Mouse (Mus musculus) left cerebral cortex, postnatal 14 days (tissue): ENCODE measurements around the gene Spata31d1d. TPM values are rescaled to one million over a fixed set of nuclear protein-coding genes. Genes with fewer than 3 reads are reported as not detected.
"Not testable (repeated sequence)": the region's sequence is repeated elsewhere in the genome, so short reads cannot be mapped to it uniquely, and the experiment has no call there.

Source experiments
- DNase-seq, 2 experiments: peaks; one replicate each; pipeline ENCODE4 v3.0.0; 2021 to 2022; ENCODE audit warnings: low spot score in 2 of 2, mixed read lengths in 1 of 2
- intact Hi-C: fragments of 180-260 bp; cut with DNase I; formaldehyde crosslinking; loops from one replicate; pipeline ENCODE4 v1.15.1; 2025
- long read RNA-seq, 2 experiments: library from polyadenylated mRNA; stranded (forward); transcript quantifications; one replicate each; pipeline ENCODE4 v2.0.0; 2021
- total RNA-seq, 2 experiments: library from RNA; stranded (reverse); gene quantifications; 2 replicates each; pipeline ENCODE4 v1.2.3; 2021

Spata31d1d gene
- under 1 TPM in 1 of 2 experiments, not detected in 1; 0.08 TPM for total RNA-seq
- long read RNA-seq, experiment 1, result 0 reads
- long read RNA-seq, experiment 2, result 0 reads

GRCm38 (mm10) chr13:59731652-59732051, at the start of gene Spata31d1d:
TSS of gene Spata31d1d (minus strand) at chr13:59731752.
- intact Hi-C loops, result no loop called here

GRCm38 (mm10) chr13:59779744-59780264, 48.3 kb upstream of the Spata31d1d start:
- intact Hi-C loops, result loop anchor here (5.0 kb wide), 1 partner anchor 37 kb away; no protein-coding TSS in a partner anchor

More at GRCm38 (mm10) chr13:59731652-59732051, at the start of gene Spata31d1d:
- no peak for DNase-seq

DNA sequence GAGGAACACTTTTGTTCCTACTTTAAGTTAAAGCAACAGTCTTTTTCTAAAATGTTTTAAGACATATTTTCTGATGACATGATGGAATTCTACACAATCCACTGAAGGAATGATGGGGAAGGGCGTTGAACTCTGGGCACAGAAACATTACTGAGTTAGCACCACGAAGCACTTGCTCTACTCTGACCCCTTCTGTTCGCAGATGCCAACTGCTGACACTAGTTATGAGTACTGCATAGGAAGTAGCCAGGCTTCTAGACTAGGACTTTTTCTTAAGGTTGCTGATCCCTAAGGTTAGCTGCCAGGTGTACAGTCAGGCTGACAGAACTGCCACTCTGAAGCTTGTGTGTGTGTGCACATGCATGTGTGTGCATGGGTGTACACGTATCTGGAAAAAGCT, 47.7 kb upstream of the Spata31d1d start:
- intact Hi-C loops, result no loop called here
- DNase-seq, result no peak

More at GRCm38 (mm10) chr13:59779744-59780264, 48.3 kb upstream of the Spata31d1d start:
- not testable (repeated sequence) for DNase-seq

- DNase-seq, result no peak
- intact Hi-C loops, result no loop called here
Measured at GRCm38 (mm10) chr13:59775168-59775567, 43.6 kb upstream of the Spata31d1d start.

- peak; percentile 75 to 80 for DNase-seq
- intact Hi-C loops, result no loop called here
Measured at GRCm38 (mm10) chr13:59771257-59771656, 39.7 kb upstream of the Spata31d1d start.

DNA sequence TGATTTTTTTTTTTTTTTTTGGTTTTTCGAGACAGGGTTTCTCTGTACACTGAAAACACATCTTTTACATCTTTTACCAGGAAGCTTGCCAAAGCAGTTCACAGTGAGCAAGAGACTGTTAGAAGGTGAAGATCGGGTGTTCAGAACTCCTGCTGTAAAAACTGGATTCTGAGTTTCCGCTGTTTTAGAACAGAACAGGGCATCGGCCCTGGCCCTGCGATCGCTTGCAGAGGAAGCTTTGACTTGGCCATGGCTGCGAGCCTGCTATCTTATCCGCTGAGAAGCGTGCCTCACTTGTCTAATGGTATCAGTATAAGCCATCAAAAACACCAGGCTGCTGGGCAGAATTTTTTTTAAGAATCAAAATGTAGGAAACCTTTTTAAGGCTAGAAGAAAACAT, 39.3 kb upstream of the Spata31d1d start:
- DNase-seq, result peak in 1 of 2 experiments; percentile 36
- intact Hi-C loops, result no loop called here

DNA sequence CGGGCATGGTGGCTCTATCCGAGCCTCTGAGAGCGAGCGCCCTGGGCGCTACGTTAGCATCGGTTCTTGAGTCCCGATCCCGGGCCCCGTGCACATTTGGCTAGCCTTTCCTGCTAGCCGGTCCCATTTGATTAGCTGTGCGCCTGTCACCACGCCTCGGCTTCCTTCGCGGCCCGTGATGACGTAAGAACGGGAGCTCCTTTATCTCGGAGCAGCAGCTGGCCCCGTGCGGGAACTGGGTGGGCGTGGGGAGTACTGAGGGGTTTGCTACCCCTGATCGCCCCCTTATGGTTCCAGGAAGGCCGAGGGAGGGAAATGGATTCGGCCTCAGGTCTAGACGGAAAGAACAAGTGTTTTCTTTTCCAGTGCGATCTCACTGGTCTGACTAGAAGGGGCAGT, 38.6 kb upstream of the Spata31d1d start:
- DNase-seq, result peak; percentile 82 to 91
- intact Hi-C loops, result no loop called here

GRCm38 (mm10) chr13:59769296-59770163, 38.0 kb upstream of the Spata31d1d start, which contains the start of gene Isca1:
TSS of gene Isca1 (minus strand) at chr13:59769810.
- intact Hi-C loops, result no loop called here
- peak; percentile 100 for DNase-seq

DNA sequence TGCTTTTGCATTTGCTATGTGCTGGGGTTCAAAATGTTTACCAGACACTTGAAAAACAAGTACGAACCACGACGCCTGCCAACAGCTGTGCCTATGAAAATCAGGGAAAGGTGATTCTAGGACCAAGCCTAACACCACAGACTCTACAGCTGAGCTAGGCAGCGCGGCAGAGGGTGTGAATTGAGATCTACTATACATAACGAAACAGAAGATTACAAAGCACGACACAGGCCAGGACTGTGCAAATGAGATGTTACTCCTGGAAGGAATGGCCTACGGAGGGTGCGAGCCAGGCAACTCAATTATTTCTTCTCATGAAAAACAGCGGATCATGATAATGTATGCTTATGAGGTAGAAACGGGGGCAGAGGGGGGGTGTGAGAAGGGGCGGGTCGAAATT, 37.0 kb upstream of the Spata31d1d start:
- DNase-seq, result no peak
- intact Hi-C loops, result no loop called here

DNA sequence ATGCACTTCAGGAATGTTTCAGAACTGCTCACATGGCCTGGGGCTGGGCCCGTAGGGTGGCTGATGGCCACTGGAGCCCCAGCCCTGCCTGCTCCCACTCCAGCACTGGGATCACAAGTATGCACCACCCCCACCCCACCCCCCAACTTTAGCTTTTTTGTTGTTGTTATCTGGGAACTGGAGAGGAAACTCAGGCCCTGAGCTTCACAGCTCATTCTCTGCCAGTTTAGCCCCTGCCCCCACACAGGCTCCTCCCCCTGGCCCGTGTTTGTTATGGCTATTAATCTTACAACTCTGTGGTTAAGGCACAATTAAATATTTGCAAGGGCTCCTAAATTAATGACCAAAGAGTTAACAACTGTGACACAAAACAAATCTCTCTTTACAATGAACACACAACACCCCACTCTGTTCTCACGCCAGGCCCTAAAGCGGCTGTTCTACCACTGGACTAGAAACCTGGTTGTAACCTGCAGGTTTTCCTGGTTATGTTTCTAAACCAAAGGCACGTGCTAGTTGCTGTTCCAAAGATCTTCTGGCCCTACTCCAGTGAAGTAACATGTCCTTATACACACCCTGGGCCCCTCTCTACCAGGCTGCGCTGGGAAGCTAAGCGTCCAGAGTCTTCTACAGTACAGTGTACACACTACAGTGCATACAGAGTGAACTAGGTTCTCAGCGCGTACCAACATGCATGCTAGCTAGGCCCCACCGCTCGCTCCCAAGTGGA, 35.4 kb upstream of the Spata31d1d start:
- no peak for DNase-seq
- intact Hi-C loops, result no loop called here

- intact Hi-C loops, result no loop called here
- DNase-seq, result no peak
Measured at GRCm38 (mm10) chr13:59762791-59763190, 31.2 kb upstream of the Spata31d1d start.

DNA sequence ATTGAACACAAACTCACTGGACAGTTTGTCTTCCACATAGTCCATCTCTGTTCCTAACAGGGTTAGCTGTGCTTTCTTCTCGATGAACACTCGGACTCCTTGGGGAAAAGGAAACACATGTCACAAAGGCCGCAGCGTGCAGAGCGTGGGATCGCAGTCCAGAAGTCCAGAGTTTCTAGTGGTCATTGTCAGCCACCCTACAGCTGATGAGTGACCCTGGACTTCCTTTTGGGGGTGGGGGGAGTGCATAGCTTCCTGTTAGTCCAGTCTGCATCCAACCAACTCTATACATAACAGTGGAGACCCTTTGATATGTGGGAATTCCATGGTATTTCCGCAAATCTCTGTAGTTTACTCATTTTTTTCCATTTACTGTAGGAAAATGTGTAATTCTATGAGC, 25.4 kb upstream of the Spata31d1d start:
- no peak for DNase-seq
- intact Hi-C loops, result no loop called here

GRCm38 (mm10) chr13:59750310-59750709, 18.8 kb upstream of the Spata31d1d start:
- intact Hi-C loops, result no loop called here
- DNase-seq, result no peak

GRCm38 (mm10) chr13:59746711-59747110, 15.2 kb upstream of the Spata31d1d start, which contains the start of gene 1700014D04Rik:
TSS of gene 1700014D04Rik (minus strand) at chr13:59746752.
- intact Hi-C loops, result no loop called here
- peak; percentile 55 to 70 for DNase-seq

DNA sequence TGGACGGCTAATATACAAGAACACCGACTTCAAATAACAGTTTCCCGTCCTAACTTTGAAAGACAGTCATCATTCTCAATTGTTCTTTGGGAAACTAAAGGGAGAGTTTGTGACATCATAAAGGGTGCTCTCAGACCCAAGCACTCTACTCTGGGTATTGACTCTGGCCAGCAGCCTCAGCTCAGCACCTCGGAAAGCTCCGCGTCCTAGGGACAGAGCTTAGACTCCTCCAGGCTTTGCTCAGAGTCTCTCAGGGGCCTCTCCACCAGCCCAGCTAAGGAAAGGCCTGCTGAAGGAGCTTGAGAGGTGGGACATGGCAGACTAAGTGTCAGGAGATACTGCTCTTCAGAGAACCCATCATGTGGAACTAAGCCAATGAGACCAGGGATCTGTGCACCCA, 14.6 kb upstream of the Spata31d1d start:
- intact Hi-C loops, result no loop called here
- no peak for DNase-seq

DNA sequence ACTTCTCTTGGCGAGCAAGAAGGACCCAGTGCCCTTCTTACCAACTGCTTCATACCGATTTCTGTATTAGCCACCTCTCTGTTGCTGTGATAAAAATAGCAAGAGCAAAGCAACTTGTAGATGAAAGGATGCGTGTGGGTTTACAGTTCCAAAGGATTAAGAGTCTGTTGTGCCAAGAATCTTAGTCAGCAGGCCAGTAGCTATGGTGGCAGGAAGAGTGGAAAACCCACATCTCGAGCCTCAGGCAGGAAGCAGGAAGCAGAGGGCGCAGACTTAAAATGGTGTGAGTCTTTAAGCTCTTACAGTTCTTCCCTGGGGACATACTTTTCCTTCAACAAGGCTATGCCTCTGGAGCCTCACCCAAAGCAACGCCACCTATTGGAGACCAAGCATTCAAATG, 13.9 kb upstream of the Spata31d1d start:
- intact Hi-C loops, result no loop called here
- no peak for DNase-seq

DNA sequence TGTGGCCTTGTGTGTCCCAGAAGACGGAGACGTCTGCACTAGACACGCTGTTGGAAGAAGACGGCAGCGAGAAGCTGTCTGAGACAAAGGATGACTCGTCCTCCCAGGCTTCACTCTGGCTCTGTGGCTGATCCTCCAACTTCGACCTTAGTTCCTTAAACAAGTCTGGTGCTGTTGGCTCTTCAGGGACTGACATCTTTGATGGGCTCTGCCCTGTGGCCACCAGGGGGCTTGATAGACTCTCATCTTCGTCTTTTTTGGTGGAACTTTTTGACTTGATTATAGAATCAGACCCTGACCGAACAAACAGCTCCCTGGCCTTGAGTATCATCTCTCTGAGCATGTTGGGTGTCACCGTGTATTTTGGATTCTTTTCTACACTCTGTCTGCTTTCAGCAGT, 10.1 kb upstream of the Spata31d1d start:
- intact Hi-C loops, result no loop called here
- DNase-seq, result no peak

GRCm38 (mm10) chr13:59741096-59741495, 9.5 kb upstream of the Spata31d1d start:
- intact Hi-C loops, result no loop called here
- DNase-seq, result no peak

GRCm38 (mm10) chr13:59739397-59739796, 7.8 kb upstream of the Spata31d1d start:
- no peak for DNase-seq
- intact Hi-C loops, result no loop called here

- intact Hi-C loops, result no loop called here
- no peak for DNase-seq
Measured at GRCm38 (mm10) chr13:59738455-59738854, 6.9 kb upstream of the Spata31d1d start.
